Mouse (Mus musculus) liver, embryonic 14.5 days (tissue): ENCODE results near the gene Agr2.

Experiments
- CTCF ChIP-seq: IDR thresholded peaks from 2 replicates; pipeline ENCODE4 v1.5.1; 2016; ENCODE audit warnings: antibody characterized with exemption, low read depth, control low read depth
- EP300 ChIP-seq: IDR thresholded peaks from 2 replicates; pipeline ENCODE4 v1.6.1; 2016; ENCODE audit warnings: antibody characterized with exemption, low read depth

DNA sequence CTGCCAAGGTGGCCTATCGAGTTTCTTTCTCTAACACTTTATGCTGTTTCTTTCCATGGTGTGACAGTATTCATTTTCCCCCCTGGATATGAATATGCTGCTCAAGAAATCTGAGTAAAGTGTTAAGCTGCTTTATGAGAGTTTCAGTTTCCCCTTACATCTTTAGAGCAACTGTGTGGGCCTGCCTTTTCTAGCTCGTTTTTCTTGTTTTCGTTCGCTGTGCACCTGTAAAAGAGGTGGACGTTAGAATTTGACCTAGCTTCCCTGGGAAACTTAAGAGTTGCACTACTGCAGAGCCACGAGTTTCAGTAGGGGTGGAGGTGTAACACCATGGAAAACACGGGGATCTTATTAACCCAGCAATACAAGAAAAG, 26.0 kb upstream of the Agr2 start:
- TF ChIP-seq CTCF = no peak
- no peak for TF ChIP-seq EP300
